Mouse (Mus musculus) splenic B cell, adult 2 months (primary cell): Measurements from ENCODE around the gene Klhl10.

Source experiments
- DNase-seq: peaks from one replicate; pipeline ENCODE4 v3.0.0-alpha.2; 2011; ENCODE audit warnings: low read depth, low spot score
- H3K27me3 ChIP-seq: 2 replicates; pipeline ENCODE4 v1.6.1; 2012; ENCODE audit warnings: mild to moderate bottlenecking, low read length, moderate library complexity, mixed read lengths; ENCODE audit not compliant: control insufficient read depth, poor library complexity, insufficient read depth, severe bottlenecking
- H3K36me3 ChIP-seq: 2 replicates; pipeline ENCODE4 v1.6.1; 2012; ENCODE audit warnings: mild to moderate bottlenecking, low read length, moderate library complexity, mixed read lengths; ENCODE audit not compliant: control insufficient read depth, poor library complexity, insufficient read depth, severe bottlenecking

Gene Klhl10

GRCm38 (mm10) chr11:100441797-100442196, at the start of gene Klhl10, which contains the start of gene Nt5c3b:
Gene Klhl10, plus strand, starts transcription at chr11:100441917.
Gene Nt5c3b, minus strand, starts transcription at chr11:100441808.
- Histone ChIP-seq H3K36me3 (no peaks in the 10 kb centered on the region; the same call in 1 of the 2 replicates), H3K27me3 (no peaks in the 10 kb centered on the region)
- no peak for DNase-seq

GRCm38 (mm10) chr11:100392958-100393357, 48.8 kb upstream of the Klhl10 start:
- Histone ChIP-seq H3K36me3 (no peaks in the 10 kb centered on the region), H3K27me3 (no peaks in the 10 kb centered on the region; the same call in 1 of the 2 replicates)
- DNase-seq = no peak

GRCm38 (mm10) chr11:100393733-100394132, 48.0 kb upstream of the Klhl10 start:
- H3K36me3 ChIP-seq = no peaks in the 10 kb centered on the region
- no peak for DNase-seq
- H3K27me3 ChIP-seq = no peaks in the 10 kb centered on the region; the same call in 1 of the 2 replicates

- no peak for DNase-seq
- H3K27me3 ChIP-seq = no peaks in the 10 kb centered on the region; the same call in 1 of the 2 replicates
- no peaks in the 10 kb centered on the region for H3K36me3 ChIP-seq
These were observed 47.2 kb upstream of the Klhl10 start for GRCm38 (mm10) chr11:100394353-100395074.

- H3K36me3 ChIP-seq = no peaks in the 10 kb centered on the region
- DNase-seq = no peak
- no peaks in the 10 kb centered on the region; the same call in 1 of the 2 replicates for H3K27me3 ChIP-seq
These were observed 46.5 kb upstream of the Klhl10 start for GRCm38 (mm10) chr11:100395200-100395599.

- no peaks in the 10 kb centered on the region; the same call in 1 of the 2 replicates for H3K27me3 ChIP-seq
- no peak for DNase-seq
- H3K36me3 ChIP-seq = no peaks in the 10 kb centered on the region
These were observed 45.7 kb upstream of the Klhl10 start for GRCm38 (mm10) chr11:100395861-100396631.

- peak; percentile 60 for DNase-seq
- no peaks in the 10 kb centered on the region for H3K36me3 ChIP-seq
- no peaks in the 10 kb centered on the region; the same call in 1 of the 2 replicates for H3K27me3 ChIP-seq
These were observed 44.7 kb upstream of the Klhl10 start for GRCm38 (mm10) chr11:100396886-100397599.

GRCm38 (mm10) chr11:100397600-100398389, 43.9 kb upstream of the Klhl10 start, which contains the start of gene Jup:
Gene Jup, minus strand, starts transcription at chr11:100397763.
- no peaks in the 10 kb centered on the region for H3K36me3 ChIP-seq
- H3K27me3 ChIP-seq = no peaks in the 10 kb centered on the region; the same call in 1 of the 2 replicates
- peak; percentile 93 for DNase-seq

GRCm38 (mm10) chr11:100398517-100398916, 43.2 kb upstream of the Klhl10 start:
- DNase-seq = no peak
- Histone ChIP-seq H3K27me3 (no peaks in the 10 kb centered on the region; the same call in 1 of the 2 replicates), H3K36me3 (no peaks in the 10 kb centered on the region)

- no peaks in the 10 kb centered on the region; the same call in 1 of the 2 replicates for H3K27me3 ChIP-seq
- peak; percentile 31 for DNase-seq
- no peaks in the 10 kb centered on the region for H3K36me3 ChIP-seq
These were observed 42.4 kb upstream of the Klhl10 start for GRCm38 (mm10) chr11:100399320-100399719.

- no peak for DNase-seq
- Histone ChIP-seq H3K36me3 (no peaks in the 10 kb centered on the region), H3K27me3 (no peaks in the 10 kb centered on the region; the same call in 1 of the 2 replicates)
These were observed 41.8 kb upstream of the Klhl10 start for GRCm38 (mm10) chr11:100399727-100400538.

- no peaks in the 10 kb centered on the region for H3K36me3 ChIP-seq
- no peaks in the 10 kb centered on the region for H3K27me3 ChIP-seq
- peak; percentile 33 for DNase-seq
These were observed 40.9 kb upstream of the Klhl10 start for GRCm38 (mm10) chr11:100400842-100401241.

GRCm38 (mm10) chr11:100402240-100402639, 39.5 kb upstream of the Klhl10 start:
- H3K36me3 ChIP-seq = no peaks in the 10 kb centered on the region
- no peak for DNase-seq
- no peaks in the 10 kb centered on the region for H3K27me3 ChIP-seq
